Mouse (Mus musculus) ES-CJ7 (cell line): ENCODE measurements at regions not wholly inside any gene's neighbourhood (a gene's known extent, or its start where the extent isn't known, plus 50 kb on each side); places are given as distances from the start of the nearest gene placed in this dataset.

Experiments
- DNase-seq: peaks from one replicate; pipeline ENCODE4 v3.0.0; 2011; ENCODE audit warnings: low read depth, low spot score

GRCm38 (mm10) chr14:113431220-113431619, 116.8 kb downstream of the Tpm3-rs7 start:
- DNase-seq, result no peak

- DNase-seq, result no peak
Measured at GRCm38 (mm10) chr14:113442261-113442660, 127.9 kb downstream of the Tpm3-rs7 start.

- no peak for DNase-seq
Measured at GRCm38 (mm10) chr14:113454891-113455290, 140.5 kb downstream of the Tpm3-rs7 start.

- DNase-seq, result no peak
Measured at GRCm38 (mm10) chr14:113457514-113457913, 143.1 kb downstream of the Tpm3-rs7 start.

GRCm38 (mm10) chr14:113469072-113469471, 154.7 kb downstream of the Tpm3-rs7 start:
- no peak for DNase-seq

- no peak for DNase-seq
Measured at GRCm38 (mm10) chr14:113469978-113470377, 155.6 kb downstream of the Tpm3-rs7 start.

- DNase-seq, result no peak
Measured at GRCm38 (mm10) chr14:113486591-113486990, 172.2 kb downstream of the Tpm3-rs7 start.

GRCm38 (mm10) chr14:113503796-113504195, 189.4 kb downstream of the Tpm3-rs7 start:
- DNase-seq, result peak; percentile 71
